In genomic region chr8:45889737-45890136, GRCm38 (mm10) we compare ENCODE assay signal across 31 mouse cellular contexts. TPM values are rescaled to one million over a fixed set of nuclear protein-coding genes. Genes with fewer than 3 reads are reported as not detected.
"Had no signal": no experiment of that assay in that cellular context is flagged by ENCODE, and none has a peak within 500 bp of the region (broad histone marks: within the 10 kb centered on the region; RNA-seq: fewer than 3 reads in every experiment).

No protein-coding gene starts in this region.

- H3K4me2 ChIP-seq: hindbrain, embryonic 13.5 days; hindbrain, embryonic 15.5 days; kidney, embryonic 15.5 days; limb, embryonic 13.5 days; limb, embryonic 15.5 days; liver, embryonic 12.5 days had no signal

- H3K9me3 ChIP-seq: heart, embryonic 15.5 days; hindbrain, embryonic 13.5 days; hindbrain, embryonic 15.5 days; kidney, embryonic 15.5 days; limb, embryonic 13.5 days; limb, embryonic 15.5 days; liver, embryonic 12.5 days had no signal

- H3K36me3 ChIP-seq: heart, embryonic 15.5 days; hindbrain, embryonic 13.5 days; hindbrain, embryonic 15.5 days; kidney, embryonic 15.5 days; limb, embryonic 13.5 days; limb, embryonic 15.5 days; liver, embryonic 12.5 days had no signal

- H3K27me3 ChIP-seq: heart, embryonic 15.5 days; hindbrain, embryonic 15.5 days; limb, embryonic 13.5 days; limb, embryonic 15.5 days had no signal

- H3K27ac ChIP-seq: heart, embryonic 15.5 days; hindbrain, embryonic 13.5 days; hindbrain, embryonic 15.5 days; hindbrain, postnatal 0 days; kidney, embryonic 15.5 days; kidney, postnatal 0 days; left cerebral cortex, adult 2 months; limb, embryonic 13.5 days; limb, embryonic 15.5 days; liver, embryonic 12.5 days; liver, embryonic 14.5 days had no signal

- H3K9ac ChIP-seq: forebrain, postnatal 0 days; heart, embryonic 15.5 days; hindbrain, embryonic 13.5 days; hindbrain, embryonic 15.5 days; kidney, embryonic 15.5 days; limb, embryonic 13.5 days; limb, embryonic 15.5 days; liver, embryonic 12.5 days; liver, embryonic 14.5 days had no signal

- DNase-seq: forebrain, postnatal 0 days; gastrocnemius, postnatal 14 days; gastrocnemius, postnatal 36 days; heart, adult 18-20 months; heart, postnatal 4 days; kidney, adult 11 months; kidney, adult 2 months; kidney, adult 9 months; kidney, postnatal 14 days; kidney, postnatal 36 days; left cerebral cortex, postnatal 4 days had no signal

- H3K4me1 ChIP-seq: liver, embryonic 12.5 days had no signal

- H3K4me3 ChIP-seq: heart, embryonic 15.5 days; hindbrain, embryonic 13.5 days; hindbrain, embryonic 15.5 days; kidney, embryonic 15.5 days; left cerebral cortex, adult 2 months; limb, embryonic 13.5 days; limb, embryonic 15.5 days; liver, embryonic 12.5 days had no signal

- ATAC-seq: forebrain, postnatal 0 days; hindbrain, postnatal 0 days; intestine, embryonic 16.5 days; liver, embryonic 12.5 days had no signal

RNA-seq across cellular contexts. Expression of gene Ccdc110, which starts 44.7 kb away (rescaled TPM):
- total RNA-seq: gastrocnemius, postnatal 14 days; gastrocnemius, postnatal 36 days; heart, adult 18-20 months; heart, postnatal 25 days; heart, postnatal 4 days; hindbrain, postnatal 0 days; liver, adult 2 months had no signal
- polyA plus RNA-seq: heart, embryonic 15.5 days; heart, postnatal 0 days; hindbrain, embryonic 11.5 days; intestine, embryonic 14.5 days; intestine, embryonic 16.5 days; kidney, adult 2 months; kidney, embryonic 15.5 days; kidney, postnatal 0 days; large intestine, adult 2 months; limb, embryonic 11.5 days; liver, adult 2 months; liver, embryonic 12.5 days; liver, embryonic 14.5 days; liver, embryonic 16.5 days had no signal
